ENCODE assay signal across 16 mouse cellular contexts in the genomic region with DNA sequence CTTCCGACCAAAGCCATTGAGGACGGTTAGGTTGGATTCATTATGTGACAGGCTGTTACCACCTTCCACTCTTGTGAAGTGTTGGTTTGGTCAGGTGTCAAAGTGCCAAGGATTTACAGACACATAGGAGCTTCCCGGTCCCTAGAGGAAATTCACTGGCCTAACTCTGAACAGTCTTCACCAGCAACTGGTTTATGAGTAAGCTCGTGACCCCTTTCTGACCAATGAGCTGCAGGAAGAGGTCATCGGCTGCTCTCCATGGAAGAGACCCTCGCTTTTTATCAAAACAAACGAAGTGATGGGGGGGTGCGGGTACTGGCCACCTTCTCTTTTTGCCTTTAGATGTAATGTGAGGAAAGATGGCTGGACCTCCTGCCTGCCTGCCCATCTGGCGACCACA.
"Had no signal": no experiment of that assay in that cellular context is flagged by ENCODE, and none has a peak within 500 bp of the region (broad histone marks: within the 10 kb centered on the region; RNA-seq: fewer than 3 reads in every experiment).

No protein-coding gene starts in this region.

- H3K36me3 ChIP-seq: liver, embryonic 13.5 days; lung, embryonic 15.5 days had no signal

- ATAC-seq: intestine, postnatal 0 days; liver, postnatal 0 days; midbrain, embryonic 16.5 days had no signal

- H3K4me1 ChIP-seq: liver, embryonic 13.5 days; lung, embryonic 15.5 days; megakaryocyte, embryonic 14.5 days had no signal

- H3K27me3 ChIP-seq: liver, embryonic 13.5 days; lung, embryonic 15.5 days; megakaryocyte, embryonic 14.5 days had no signal

- H3K27ac ChIP-seq: layer of hippocampus, adult 2 months; liver, embryonic 13.5 days; lung, embryonic 15.5 days; macrophage; stomach, postnatal 0 days had no signal

- H3K4me3 ChIP-seq: layer of hippocampus, adult 2 months; liver, embryonic 13.5 days; lung, embryonic 15.5 days; megakaryocyte, embryonic 14.5 days had no signal

- H3K9ac ChIP-seq: liver, embryonic 13.5 days; liver, postnatal 0 days; lung, embryonic 15.5 days had no signal

- H3K9me3 ChIP-seq: liver, embryonic 13.5 days; lung, embryonic 15.5 days had no signal

- H3K4me2 ChIP-seq: liver, embryonic 13.5 days; lung, embryonic 15.5 days had no signal

- DNase-seq: kidney, adult 8-10 months; kidney, postnatal 10 days; kidney, postnatal 4 days; left cerebral cortex, postnatal 4 days; liver; liver, embryonic 13.5 days; liver, postnatal 0 days; lung, postnatal 14 days; thymus, postnatal 14 days had no signal
